Mouse (Mus musculus): ENCODE results near the gene Cck. TPM values are rescaled to one million over a fixed set of nuclear protein-coding genes. Genes with fewer than 3 reads are reported as not detected.
A peak's percentile ranks its signal among the peaks of the same experiment; 100 is the strongest.

Cck gene
- polyA plus RNA-seq, 1 experiment, result not detected

DNA sequence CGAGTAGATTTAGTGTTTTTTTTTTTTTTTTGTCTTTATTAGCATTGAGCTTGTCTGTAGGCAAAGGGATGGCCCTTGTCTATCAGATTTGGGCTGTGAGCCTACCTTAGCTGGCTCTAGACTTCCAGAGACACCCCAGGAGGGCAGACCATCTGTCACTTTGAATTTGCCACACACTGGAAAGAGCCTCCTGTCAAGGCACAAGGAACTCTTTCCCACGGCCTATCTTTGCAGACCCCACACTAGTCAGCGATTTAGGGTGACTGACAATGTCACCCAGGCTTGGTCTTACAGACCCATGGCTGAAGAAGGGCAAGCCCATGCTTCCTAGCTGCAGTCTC is 51.2 kb downstream of the Cck start:
- H3K4me3 ChIP-seq (ENCODE audit: control insufficient read depth, low read depth, low read length), result peak overlapping the region; percentile 5; the same call in 1 of the 2 replicates
- no peaks in the 10 kb centered on the region for H3K36me3 ChIP-seq (ENCODE audit: control insufficient read depth, insufficient read depth, low read length)
- H3K4me1 ChIP-seq (ENCODE audit: control insufficient read depth, insufficient read depth, low read length), result peaks cover 8% of the 10 kb centered on the region
- H3K27me3 ChIP-seq (ENCODE audit: control insufficient read depth, insufficient read depth, low read length), result no peaks in the 10 kb centered on the region
- H3K27ac ChIP-seq (ENCODE audit: control insufficient read depth, insufficient read depth, low read depth, low read length), result no peak overlapping the region
- TF ChIP-seq POLR2A (IDR thresholded peaks at IDR 0.05; ENCODE audit: control insufficient read depth, low read depth, low read length) (no peak), CTCF (IDR thresholded peaks at IDR 0.05; ENCODE audit: control insufficient read depth, insufficient read depth, insufficient replicate concordance, low read depth, low read length) (no peak)

DNA sequence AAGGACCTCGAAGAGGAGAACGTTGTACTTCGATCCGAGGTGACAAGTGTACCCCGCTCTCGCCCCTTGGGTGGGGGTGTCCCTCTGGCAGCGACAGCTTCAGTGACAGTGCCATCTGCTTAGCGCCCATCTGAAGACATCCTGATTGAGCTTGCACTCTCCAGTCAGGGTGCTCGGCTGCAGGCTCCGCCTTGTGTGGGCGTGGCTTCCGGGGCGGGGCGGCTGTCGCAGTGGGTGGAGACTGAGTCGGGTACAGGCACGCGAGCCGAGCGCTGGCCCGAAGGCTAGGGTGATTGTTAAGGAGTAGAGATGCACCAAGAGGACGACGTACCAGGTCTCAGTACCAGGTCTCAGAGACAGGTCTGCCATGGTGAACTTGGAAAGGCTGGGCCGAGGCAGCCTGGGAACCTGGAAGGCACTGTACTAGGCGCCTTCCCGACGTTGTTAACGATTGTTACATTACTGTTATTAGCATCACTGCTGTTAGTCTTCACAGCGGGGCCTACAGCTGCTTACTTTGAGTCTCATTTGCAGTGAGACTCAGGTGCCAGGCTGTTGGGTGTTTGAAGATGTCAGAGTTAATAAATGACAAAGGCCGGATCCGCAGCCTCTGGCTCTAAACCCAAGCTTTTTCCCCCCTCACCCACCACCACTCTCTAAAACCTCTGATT is 51.7 kb downstream of the Cck start:
- Histone ChIP-seq H3K4me3 (ENCODE audit: control insufficient read depth, low read depth, low read length) (peak overlapping the region; percentile 69), H3K36me3 (ENCODE audit: control insufficient read depth, insufficient read depth, low read length) (no peaks in the 10 kb centered on the region), H3K4me1 (ENCODE audit: control insufficient read depth, insufficient read depth, low read length) (peaks cover 8% of the 10 kb centered on the region), H3K27me3 (ENCODE audit: control insufficient read depth, insufficient read depth, low read length) (no peaks in the 10 kb centered on the region), H3K27ac (ENCODE audit: control insufficient read depth, insufficient read depth, low read depth, low read length) (no peak overlapping the region)
- TF ChIP-seq CTCF (IDR thresholded peaks at IDR 0.05; ENCODE audit: control insufficient read depth, insufficient read depth, insufficient replicate concordance, low read depth, low read length), result no peak
- peak; percentile 59; the same call in 1 of the 2 replicates for TF ChIP-seq POLR2A (IDR thresholded peaks at IDR 0.05; ENCODE audit: control insufficient read depth, low read depth, low read length)

- TF ChIP-seq POLR2A (IDR thresholded peaks at IDR 0.05; ENCODE audit: control insufficient read depth, low read depth, low read length), result no peak
- TF ChIP-seq CTCF (IDR thresholded peaks at IDR 0.05; ENCODE audit: control insufficient read depth, insufficient read depth, insufficient replicate concordance, low read depth, low read length), result no peak
- Histone ChIP-seq H3K36me3 (ENCODE audit: control insufficient read depth, insufficient read depth, low read length) (no peaks in the 10 kb centered on the region), H3K4me1 (ENCODE audit: control insufficient read depth, insufficient read depth, low read length) (peaks cover 8% of the 10 kb centered on the region), H3K27ac (ENCODE audit: control insufficient read depth, insufficient read depth, low read depth, low read length) (no peak overlapping the region), H3K27me3 (ENCODE audit: control insufficient read depth, insufficient read depth, low read length) (no peaks in the 10 kb centered on the region), H3K4me3 (ENCODE audit: control insufficient read depth, low read depth, low read length) (no peak overlapping the region)
These were observed 53.3 kb downstream of the Cck start for GRCm38 (mm10) chr9:121442145-121442544.

Other genes starting within 250 kb of the Cck start
- gene Ulk4, start 218.5 kb downstream of the Cck start, polyA plus RNA-seq (2012; rRNA removed), result 291 and 327 TPM in 2 replicates
- 22.2 and 23.1 TPM in 2 replicates for gene Trak1, start 198.2 kb downstream of the Cck start, polyA plus RNA-seq (2012; rRNA removed)
- gene Lyzl4, start 146.4 kb upstream of the Cck start, polyA plus RNA-seq (2012; rRNA removed), result 136 and 145 TPM in 2 replicates
- 0.42 and 0.96 TPM in 2 replicates for gene Vipr1, start 147.0 kb upstream of the Cck start, polyA plus RNA-seq (2012; rRNA removed)
- 9.7 and 11.0 TPM in 2 replicates for gene Sec22c, start 209.8 kb upstream of the Cck start, polyA plus RNA-seq (2012; rRNA removed)
- gene Ss18l2, start 214.6 kb upstream of the Cck start, polyA plus RNA-seq (2012; rRNA removed), result 10.1 and 11.6 TPM in 2 replicates
- 58.4 and 61.9 TPM in 2 replicates for gene Nktr, start 223.5 kb upstream of the Cck start, polyA plus RNA-seq (2012; rRNA removed)